Mouse (Mus musculus): ENCODE results near the gene Cavin4.
"Not testable (repeated sequence)": the region's sequence is repeated elsewhere in the genome, so short reads cannot be mapped to it uniquely, and the experiment has no call there.

Gene Cavin4

DNA sequence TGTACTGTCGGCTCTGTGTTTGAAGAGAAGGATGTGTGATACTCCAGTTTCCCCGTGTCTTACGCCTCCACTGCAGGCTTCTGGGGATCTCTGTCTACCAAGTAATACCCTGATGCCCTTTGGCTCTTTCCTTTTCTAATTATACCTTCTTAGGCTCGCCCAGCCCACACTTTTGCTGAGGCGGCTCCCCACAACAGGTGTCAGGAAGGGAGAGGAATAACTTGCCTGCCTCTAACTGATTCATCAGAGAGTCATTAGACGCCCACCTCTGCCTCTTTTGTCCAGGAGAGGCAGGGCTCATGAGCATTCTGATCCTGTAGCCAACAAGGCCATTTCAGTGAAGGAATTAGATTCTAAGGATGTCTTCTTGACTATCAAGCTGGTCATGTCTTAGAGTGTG, 4.0 kb downstream of the Cavin4 start:
- DNase-seq (ENCODE audit: extremely low read depth, low read depth, low spot score) = no peak

DNA sequence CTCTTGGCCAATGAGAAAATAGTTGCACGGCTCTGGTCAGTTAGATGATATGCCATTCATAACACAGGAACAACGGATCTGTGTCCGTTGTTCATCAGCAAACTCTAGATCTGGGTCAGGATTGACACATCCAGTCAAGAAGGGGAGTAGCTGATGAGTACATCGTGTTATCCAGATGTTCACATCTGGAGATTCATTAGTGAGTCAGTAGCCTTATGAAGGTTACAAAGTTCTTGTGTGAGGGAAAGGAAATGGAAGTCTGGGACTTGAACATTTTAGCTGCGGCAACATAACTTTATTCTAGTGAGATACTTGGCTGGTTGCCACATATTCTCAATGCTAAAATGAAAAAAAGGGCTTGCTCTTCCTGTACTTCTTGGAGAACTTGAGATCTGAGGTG, 9.6 kb downstream of the Cavin4 start:
- no peak for DNase-seq (ENCODE audit: extremely low read depth, low read depth, low spot score)

DNA sequence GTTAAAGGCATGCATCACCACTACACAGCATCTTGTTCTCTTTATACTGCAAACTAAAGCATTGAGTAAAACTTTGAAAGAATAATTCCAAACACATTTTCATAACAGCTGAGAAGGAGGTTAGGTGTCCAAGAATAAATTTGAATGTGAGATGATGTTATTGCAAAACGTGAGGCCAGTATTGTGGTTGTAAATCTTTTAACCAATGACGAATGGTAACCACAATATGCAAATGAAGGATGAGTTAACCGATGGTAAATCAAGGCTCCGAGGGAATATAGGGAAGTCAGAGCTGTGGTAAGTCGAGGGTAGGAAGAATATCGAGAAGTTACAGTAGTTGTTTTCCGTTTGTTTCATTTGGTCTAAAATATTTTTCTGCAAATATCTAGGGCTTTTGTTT, 11.1 kb downstream of the Cavin4 start:
- no peak for DNase-seq (ENCODE audit: extremely low read depth, low read depth, low spot score)

DNA sequence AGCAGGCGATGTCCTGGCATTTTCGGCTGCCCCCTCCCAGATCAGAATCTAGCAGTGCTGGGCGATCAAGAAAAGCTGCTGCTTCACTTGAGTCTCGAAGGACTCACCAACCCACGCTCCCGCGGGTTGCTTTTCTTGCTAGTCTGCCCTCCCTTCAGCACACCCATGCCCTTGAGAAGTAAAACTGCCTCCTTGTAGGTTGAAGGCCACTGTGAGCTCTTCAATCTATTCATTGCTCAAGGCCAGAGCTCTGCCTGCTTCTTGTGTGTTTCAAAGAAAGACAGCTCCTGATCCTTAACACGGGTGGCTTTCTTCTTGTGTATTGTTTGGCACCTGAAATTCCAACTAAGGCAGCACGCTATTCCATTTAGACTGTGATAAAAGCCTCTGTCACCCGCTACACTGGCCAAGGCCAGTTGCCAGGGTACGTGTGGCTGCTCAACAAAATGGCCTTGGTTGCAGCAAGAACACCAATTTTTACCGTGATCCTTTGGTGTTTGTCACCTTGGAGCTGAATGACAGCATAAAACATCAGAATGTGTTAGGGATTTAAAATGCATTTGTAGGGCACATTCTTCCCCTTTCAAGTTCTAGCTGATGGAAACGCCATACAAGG, 13.4 kb downstream of the Cavin4 start:
- DNase-seq (ENCODE audit: extremely low read depth, low read depth, low spot score) = no peak

DNA sequence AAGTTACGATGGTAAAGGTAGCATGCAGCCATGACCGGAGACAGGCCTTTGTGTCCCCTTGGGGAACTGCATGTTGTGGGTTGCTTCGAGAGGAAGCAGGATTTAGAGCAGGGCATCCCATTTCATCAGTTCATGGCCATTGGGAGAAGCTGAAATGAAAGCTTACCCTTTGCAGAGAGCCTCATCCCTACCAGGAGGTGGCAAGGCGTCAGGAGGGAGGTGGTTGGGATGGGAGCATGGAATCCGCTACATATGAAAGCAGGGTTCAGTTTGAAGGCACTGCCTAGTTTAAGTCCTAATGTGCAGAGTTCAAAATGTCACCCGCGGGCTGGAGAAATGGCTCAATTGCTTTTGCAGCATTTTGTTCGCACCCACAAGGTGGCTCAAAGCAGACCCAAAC, 14.0 kb downstream of the Cavin4 start:
- DNase-seq (ENCODE audit: extremely low read depth, low read depth, low spot score) = no peak

DNA sequence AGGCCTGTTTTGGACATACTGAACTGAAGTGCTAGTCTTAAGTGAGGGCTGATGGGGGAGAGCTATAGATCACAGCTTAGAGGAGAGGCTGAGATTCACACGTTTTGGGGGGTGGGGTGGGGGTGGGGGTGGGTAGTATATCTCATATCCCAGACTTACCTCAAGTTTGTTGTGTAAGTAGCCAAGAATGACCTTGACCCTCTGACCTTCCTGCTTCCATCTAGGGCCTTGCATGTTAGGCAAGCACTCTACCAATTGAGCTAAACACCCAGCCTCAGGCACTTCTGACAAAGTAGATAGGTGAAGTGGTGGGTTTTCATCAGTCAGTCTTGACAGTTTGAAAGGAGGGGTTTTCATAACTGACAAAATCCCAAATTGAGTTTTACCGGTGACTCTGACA, 14.5 kb downstream of the Cavin4 start:
- DNase-seq (ENCODE audit: extremely low read depth, low read depth, low spot score) = no peak

DNA sequence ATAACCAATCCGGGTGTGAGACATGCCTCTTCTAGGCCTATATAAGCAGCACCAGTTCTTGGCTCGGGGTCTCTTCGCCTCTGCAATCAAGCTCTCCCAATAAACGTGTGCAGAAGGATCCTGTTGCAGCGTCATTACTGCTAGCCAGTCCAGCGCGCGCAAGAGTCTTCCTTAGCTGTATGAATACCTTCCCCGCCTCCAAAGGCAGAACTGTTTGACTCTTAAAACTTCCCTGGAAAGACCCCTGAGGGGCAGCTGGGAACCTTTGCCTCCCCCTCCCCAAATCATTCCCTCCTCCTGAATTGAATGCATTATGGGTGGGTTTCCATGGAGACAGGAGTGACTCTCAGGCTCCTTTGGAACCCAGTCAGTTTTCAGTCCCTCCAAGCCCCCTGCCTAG, 15.5 kb downstream of the Cavin4 start:
- DNase-seq (ENCODE audit: extremely low read depth, low read depth, low spot score) = no peak

DNA sequence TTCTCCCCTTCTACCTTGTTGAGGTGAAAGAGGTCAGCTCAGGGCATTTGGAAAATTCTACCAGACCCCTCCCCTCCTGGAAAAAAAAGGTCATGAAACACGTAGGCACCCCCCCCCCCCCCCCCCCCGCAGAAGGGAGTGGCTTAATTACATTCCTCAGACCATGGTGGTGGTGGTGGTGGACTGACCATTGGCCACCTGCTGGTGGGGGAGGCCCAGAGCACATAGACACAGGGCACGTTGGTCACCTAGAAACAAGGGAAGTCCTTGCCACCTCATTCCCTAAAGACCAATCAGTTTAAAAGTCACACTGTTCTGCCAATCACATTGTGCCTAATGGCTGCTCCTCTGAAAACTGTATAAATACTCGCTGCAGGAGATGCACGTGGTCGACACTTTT, 16.4 kb downstream of the Cavin4 start:
- DNase-seq (ENCODE audit: extremely low read depth, low read depth, low spot score) = not testable (repeated sequence)

DNA sequence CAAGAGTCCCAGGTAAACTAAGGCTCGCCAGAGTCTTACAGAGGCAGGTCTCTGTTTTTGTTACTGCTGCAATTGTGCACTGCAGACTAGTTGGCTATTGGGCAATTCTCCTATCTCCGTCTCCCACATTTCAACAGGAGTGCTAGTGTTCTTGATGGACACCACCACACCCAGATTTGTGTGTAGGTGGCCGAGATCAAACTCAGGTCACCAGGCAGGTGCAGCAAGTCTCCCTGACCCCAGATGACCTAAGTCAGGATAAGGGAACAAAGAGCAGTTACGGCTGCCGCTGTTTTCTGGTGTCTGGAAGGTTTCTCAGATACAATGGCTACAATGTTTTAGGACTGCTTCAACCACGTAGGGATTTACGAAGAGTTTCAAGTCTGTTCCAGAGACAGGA, 16.9 kb downstream of the Cavin4 start:
- DNase-seq (ENCODE audit: extremely low read depth, low read depth, low spot score) = peak; percentile 26

DNA sequence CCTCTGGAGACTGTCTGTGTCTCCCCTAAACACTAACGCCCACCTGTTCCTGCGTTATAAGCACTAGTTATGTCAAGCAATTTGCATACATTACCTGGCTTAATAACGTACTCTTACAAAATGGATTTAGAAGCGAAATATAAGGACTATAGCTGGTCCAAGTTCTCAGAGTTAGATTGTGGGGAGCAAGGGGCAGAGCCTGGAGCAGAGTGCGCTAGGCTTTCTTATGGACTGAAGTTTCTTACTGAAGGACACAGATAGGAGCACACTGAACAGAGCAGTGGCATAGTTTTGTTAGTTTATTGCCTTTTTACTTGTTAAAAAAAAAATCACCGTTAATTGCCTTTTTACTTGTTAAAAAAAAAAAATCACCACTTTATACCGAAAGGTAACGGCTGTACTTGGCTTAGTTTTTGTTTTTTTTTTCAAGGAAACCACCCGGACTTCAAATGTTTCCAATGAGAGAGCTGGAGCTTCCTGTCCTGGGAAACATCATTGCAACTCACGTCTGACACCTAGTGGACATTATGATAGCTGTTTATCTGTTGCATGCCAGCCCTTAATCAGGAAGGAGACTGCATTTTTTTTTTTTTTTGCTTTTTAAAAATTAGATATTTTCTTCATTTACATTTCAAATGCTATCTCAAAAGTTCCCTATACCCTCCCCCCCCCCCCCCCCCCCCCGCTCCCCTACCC, 17.5 kb downstream of the Cavin4 start:
- DNase-seq (ENCODE audit: extremely low read depth, low read depth, low spot score) = no peak

DNA sequence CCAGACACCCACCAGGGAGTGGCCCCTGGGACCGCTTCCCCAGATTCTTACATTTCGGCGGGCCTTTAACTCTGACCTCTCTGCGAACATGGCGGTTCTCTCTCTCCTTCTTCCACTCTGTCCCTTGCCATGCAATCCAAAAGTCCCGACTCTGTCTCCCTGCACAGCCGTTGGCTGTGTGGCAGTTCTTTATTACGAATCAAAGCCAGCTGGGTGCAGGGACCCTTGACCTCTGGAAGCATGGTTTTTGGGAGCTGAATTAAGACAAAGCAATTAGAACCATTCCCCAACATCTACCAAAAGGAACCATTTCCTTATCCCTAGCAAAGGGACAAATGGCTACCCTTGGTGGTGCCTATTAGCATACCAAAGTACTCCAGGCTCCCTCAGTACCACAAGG, 19.8 kb downstream of the Cavin4 start:
- DNase-seq (ENCODE audit: extremely low read depth, low read depth, low spot score) = no peak

DNA sequence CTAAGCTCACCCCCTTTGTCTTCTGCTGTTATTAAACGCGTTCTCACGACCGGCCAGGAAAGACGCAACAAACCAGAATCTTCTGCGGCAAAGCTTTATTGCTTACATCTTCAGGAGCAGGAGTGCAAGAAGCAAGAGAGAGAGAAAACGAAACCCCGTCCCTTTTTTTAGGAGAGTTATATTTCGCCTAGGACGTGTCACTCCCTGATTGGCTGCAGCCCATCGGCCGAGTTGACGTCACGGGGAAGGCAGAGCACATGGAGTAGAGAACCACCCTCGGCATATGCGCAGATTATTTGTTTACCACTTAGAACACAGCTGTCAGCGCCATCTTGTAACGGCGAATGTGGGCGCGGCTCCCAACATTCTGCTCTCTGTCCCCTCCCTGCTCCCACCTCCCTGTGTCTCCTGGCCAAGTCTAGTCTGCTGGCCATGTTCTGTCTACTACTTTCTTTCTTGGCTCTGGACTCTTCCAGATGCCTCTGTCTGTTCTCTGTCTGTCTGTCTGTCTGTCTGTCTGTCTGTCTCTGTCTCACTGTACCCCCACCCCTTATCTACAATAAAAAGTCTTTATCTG, 20.4 kb downstream of the Cavin4 start:
- DNase-seq (ENCODE audit: extremely low read depth, low read depth, low spot score) = not testable (repeated sequence)

DNA sequence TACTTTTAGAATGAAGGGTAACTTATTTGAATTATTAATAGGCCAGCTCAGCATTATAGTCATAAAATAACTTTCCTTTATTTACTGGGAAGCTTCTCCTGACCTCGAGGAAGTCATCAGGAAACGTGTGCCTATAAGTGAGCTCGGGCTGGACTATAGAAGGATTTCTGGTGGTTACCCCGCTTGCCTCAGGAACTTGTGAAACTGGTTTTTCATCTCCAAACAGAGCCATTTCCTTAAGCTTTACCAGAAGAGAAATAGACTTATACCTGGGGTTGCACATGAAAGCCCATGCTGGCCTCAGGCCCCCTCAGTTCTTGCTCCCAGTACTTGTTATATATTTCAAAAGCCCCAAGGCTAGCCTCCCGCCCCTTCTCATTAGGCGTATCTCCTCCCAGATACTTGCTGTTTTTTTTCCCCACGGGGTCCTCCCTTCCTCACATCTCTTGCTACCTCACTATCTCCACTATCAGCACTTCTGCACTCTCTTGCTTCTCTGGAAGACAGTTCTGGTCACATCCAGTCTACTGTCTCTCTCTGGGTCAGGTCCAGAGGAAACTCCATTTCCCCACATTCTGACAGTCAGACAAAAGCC, 21.4 kb downstream of the Cavin4 start:
- DNase-seq (ENCODE audit: extremely low read depth, low read depth, low spot score) = no peak

DNA sequence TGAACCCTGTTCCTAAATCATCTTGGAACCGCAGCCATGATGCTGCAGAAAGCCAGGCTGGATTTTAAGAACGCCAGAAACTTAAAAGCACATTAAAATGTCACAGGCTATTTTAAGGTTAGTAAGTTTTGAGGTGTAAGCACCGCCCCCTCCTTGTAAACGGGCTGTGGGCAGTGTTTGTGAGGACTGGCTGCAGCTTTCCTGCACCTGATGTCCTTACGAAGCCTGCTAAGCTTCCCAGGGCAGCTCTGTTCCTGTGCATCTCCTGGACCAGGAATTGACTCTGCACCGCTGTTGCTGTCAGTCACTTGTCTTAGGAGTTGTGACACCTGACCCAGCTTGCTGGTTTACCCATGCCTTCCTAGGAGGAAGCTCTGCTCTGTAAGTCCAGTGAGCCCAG, 24.8 kb downstream of the Cavin4 start:
- no peak for DNase-seq (ENCODE audit: extremely low read depth, low read depth, low spot score)

DNA sequence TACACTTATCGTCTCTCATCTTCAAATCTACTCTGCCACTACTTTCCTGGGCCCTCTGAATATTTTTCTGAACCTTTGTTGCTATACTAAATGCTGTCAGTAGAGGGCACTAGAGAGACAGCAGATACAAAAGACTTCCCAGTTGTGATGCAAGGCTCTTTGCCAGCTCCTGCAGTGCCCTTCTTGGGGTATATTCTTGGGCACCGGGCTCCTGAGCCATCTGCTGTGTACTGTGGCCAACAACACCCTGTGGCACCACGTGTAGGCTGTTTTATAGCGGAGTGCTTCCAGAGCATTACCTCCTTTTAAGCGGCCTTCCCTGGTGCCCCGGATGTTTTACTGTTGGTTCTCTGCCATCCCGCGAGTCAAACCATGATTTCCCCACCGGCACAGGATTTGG, 27.3 kb downstream of the Cavin4 start:
- no peak for DNase-seq (ENCODE audit: extremely low read depth, low read depth, low spot score)

DNA sequence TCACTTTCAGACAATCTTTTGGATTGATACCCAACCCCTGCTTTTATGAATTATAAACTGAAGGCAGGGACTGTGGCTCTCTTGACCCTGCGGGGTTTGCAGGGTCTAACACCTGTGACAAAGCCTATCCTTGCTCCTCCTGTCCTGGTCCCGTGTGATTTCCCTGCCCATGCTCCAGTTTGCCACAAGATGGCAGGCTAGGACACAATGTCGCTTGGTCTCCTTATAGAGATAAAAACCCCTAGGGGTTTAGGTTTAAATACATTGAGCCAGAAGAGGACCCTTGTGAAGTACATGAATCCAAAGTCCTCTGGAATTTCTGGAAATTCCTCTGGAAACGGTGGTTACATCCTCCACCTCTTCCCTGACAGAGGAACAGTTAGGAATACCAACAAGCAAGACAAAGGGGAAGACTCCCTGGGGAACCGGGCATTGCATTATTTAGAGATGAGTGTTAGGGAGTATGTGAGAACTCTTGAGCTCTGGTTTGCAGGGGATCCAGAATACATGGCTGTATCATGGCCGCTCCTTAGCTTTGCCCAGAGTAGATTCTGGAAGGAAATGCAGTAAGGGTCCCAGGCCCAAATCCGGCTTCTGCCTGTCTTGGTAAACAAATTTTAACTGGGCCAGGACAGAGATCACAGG, 28.6 kb downstream of the Cavin4 start:
- DNase-seq (ENCODE audit: extremely low read depth, low read depth, low spot score) = no peak

DNA sequence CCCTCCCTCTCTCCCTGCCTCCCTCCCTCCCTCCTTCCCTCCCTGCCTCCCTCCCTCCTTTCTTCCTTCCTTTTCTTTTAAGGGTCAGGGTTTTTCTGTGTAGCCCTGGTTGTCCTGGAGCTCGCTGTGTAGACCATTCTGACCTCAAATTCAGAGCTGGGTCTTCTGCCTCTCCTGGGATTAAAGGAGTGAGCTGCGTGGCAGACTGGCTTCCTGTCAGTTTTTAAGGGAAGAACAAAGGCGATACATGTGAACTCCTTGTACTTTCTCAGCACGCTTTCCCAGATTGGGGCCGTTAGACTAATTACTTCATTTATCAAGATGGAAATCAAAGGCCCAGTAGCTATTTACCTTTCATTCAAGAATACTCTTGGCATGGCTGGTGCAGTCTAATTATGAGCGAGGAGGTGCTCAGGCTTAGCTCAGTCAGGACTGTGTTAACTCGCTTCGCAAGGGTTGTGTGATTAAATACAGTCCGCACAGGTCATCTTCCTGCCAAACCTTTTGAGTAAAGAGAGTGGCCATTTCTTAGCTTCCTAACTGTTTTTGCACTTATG, 29.5 kb downstream of the Cavin4 start:
- no peak for DNase-seq (ENCODE audit: extremely low read depth, low read depth, low spot score)

DNA sequence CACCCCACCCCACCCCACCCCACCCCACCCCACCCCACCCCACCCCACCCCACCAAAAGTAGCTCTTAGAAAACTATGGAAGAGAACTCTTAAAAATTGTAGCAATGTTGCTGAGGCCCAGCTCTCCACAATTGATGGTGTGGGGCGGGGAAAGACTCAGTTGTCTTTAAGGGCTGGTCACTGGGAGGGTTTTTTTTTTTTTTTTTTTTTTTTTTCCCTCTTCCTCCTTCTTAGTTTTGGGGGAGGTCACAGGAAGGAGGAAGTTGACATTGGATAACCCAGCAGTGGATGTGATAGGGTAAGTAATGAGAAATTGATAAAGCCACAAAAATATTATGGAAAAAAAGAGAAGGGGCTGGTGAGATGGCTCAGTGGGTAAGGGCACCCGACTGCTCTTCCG, 33.4 kb downstream of the Cavin4 start:
- DNase-seq (ENCODE audit: extremely low read depth, low read depth, low spot score) = no peak

DNA sequence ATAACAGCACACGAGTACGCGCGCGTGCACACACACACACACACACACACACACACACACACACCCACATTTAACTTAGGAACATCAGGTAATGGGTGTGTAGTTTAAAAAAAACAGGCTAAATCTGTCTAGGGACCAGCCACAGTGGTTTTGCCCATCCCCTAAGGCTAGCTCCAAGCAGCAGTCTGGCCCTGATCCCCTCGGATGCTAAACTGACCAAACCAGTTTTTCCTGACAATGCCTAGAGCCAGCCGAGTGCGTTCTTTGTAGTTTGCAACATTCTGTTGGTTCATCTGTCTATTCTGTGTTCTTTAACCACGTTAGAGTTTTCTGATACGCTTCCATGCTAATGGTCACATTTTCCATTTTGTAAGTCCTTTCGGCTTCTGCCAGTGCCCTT, 34.0 kb downstream of the Cavin4 start:
- no peak for DNase-seq (ENCODE audit: extremely low read depth, low read depth, low spot score)

DNA sequence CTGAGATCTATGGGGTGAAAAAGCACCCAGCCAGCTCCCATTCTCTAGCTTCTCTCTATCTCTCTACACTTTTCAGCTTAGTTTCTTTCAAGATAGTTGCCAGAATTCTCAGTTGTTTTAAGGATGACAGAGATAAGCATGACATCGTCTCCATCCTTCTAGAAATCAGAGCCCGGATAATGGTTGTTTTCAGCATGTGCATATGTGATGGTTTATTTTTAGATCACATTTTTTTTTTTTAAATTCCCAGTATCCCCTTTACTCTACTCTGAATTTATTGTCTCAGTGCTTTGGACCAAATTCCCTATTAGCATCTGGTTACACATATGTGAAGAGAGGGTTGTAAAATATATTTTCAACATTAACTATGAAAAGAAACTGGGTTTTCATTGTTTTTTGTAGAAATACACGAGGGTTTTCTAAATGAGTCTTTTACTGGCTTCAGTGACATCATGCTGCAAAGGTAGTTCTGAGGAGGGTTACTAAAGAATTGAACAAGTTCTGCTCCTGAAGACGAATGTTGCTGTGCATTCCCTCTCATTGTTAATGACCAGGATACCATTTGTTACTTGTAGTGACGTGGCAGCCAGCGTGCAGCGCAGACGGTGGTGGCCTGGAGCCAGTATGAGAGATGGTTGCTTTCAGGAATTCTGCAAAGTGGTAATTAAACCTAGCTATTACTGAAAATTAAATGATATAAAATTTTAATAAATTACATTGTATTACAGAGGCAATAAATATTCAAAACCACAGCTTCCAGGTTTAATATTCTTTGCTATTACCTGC, 52.7 kb downstream of the Cavin4 start:
- DNase-seq (ENCODE audit: extremely low read depth, low read depth, low spot score) = no peak

DNA sequence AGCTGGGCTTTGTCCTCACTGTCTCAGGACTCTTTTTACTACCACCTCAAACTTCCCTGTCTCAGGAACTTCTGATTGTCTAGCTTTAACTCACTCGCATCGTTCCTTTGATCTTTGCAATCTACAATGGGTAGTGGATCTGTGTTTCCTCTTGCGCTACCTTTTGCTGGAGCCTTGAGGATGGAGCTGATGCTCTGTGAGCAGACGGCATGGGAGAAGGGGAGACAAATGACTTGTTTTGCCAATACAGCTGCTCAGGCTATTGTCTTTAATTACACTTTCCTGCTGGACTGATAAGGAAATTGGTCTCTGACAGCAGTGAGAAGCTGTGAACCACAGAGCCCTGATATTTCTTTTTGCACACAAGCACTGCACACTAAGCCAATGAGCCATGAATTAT, 53.5 kb downstream of the Cavin4 start:
- DNase-seq (ENCODE audit: extremely low read depth, low read depth, low spot score) = no peak
